28 mouse cellular contexts compared by ENCODE assay signal in genomic region chr17:66435982-66436381, GRCm38 (mm10). TPM values are rescaled to one million over a fixed set of nuclear protein-coding genes. Genes with fewer than 3 reads are reported as not detected.
DNase-seq lines count a peak whose midpoint lies in the region; ATAC-seq and TF ChIP-seq lines count a peak whose summit lies in the region.
"Had no signal": no experiment of that assay in that cellular context is flagged by ENCODE, and none has a peak within 500 bp of the region (broad histone marks: within the 10 kb centered on the region; RNA-seq: fewer than 3 reads in every experiment).

No protein-coding gene starts in this region.

- H3K4me3 ChIP-seq in forebrain, embryonic 13.5 days = no peak overlapping the region
- no peak overlapping the region for H3K4me3 ChIP-seq in forebrain, embryonic 11.5 days (ENCODE audit: low read depth, low read length)
- H3K4me3 ChIP-seq in left cerebral cortex, adult 2 months = no peak overlapping the region
- H3K4me3 ChIP-seq: embryonic facial prominence, embryonic 12.5 days; heart, adult 2 months; heart, embryonic 12.5 days; limb, embryonic 13.5 days; lung, embryonic 15.5 days; neural tube, embryonic 13.5 days had no signal

- no peaks in the 10 kb centered on the region for H3K9me3 ChIP-seq in forebrain, embryonic 13.5 days (replicated peaks)
- H3K9me3 ChIP-seq in forebrain, embryonic 11.5 days (ENCODE audit: control insufficient read depth, low read length) = no peaks in the 10 kb centered on the region
- H3K9me3 ChIP-seq: embryonic facial prominence, embryonic 12.5 days; heart, embryonic 12.5 days; limb, embryonic 13.5 days; lung, embryonic 15.5 days; neural tube, embryonic 13.5 days had no signal

- H3K27ac ChIP-seq in forebrain, embryonic 13.5 days = peak overlapping the region; percentile 51
- no peak overlapping the region for H3K27ac ChIP-seq in forebrain, embryonic 11.5 days (ENCODE audit: low read depth, low read length)
- peak overlapping the region; percentile 50 for H3K27ac ChIP-seq in left cerebral cortex, adult 2 months
- H3K27ac ChIP-seq: embryonic facial prominence, embryonic 12.5 days; heart, adult 2 months; limb, embryonic 13.5 days; lung, embryonic 15.5 days; neural tube, embryonic 13.5 days; stomach, postnatal 0 days had no signal

- intact Hi-C loops in left cerebral cortex, adult 2 months (cut with DNase I) = no loop called here

- no peaks in the 10 kb centered on the region for H3K27me3 ChIP-seq in forebrain, embryonic 13.5 days
- H3K27me3 ChIP-seq in forebrain, embryonic 11.5 days (ENCODE audit: control insufficient read depth, insufficient read depth, low read length) = no peaks in the 10 kb centered on the region
- H3K27me3 ChIP-seq: embryonic facial prominence, embryonic 12.5 days; heart, embryonic 12.5 days; limb, embryonic 13.5 days; lung, embryonic 15.5 days; neural tube, embryonic 13.5 days had no signal

- TF ChIP-seq CTCF in left cerebral cortex, adult 2 months (IDR thresholded peaks at IDR 0.05) = no peak
- TF ChIP-seq CTCF in brain, embryonic 14.5 days (IDR thresholded peaks at IDR 0.05; ENCODE audit: borderline replicate concordance, extremely low read depth, insufficient read depth, insufficient read length) = no peak

- WGBS in forebrain, embryonic 13.5 days = 70% methylated on average over 15 of the region's 15 CpGs
- 87% methylated on average over 15 of the region's 15 CpGs for WGBS in forebrain, embryonic 11.5 days

- ATAC-seq in forebrain, embryonic 13.5 days = no peak
- ATAC-seq in forebrain, embryonic 11.5 days (replicated peaks; ENCODE audit: low FRiP score) = no peak
- ATAC-seq: activated CD4-positive, CD25-positive, alpha-beta regulatory T cell, adult 4 months; intestine, postnatal 0 days had no signal

- no peak overlapping the region for H3K9ac ChIP-seq in forebrain, embryonic 13.5 days
- no peak overlapping the region for H3K9ac ChIP-seq in forebrain, embryonic 11.5 days (ENCODE audit: low read length)
- H3K9ac ChIP-seq: embryonic facial prominence, embryonic 12.5 days; heart, embryonic 12.5 days; limb, embryonic 13.5 days; lung, embryonic 15.5 days; neural tube, embryonic 13.5 days had no signal

- no peak for TF ChIP-seq POLR2A in brain, embryonic 14.5 days (IDR thresholded peaks at IDR 0.05; ENCODE audit: borderline replicate concordance, extremely low read depth, insufficient read depth, insufficient read length, poor library complexity, severe bottlenecking)

- H3K36me3 ChIP-seq in forebrain, embryonic 13.5 days (ENCODE audit: poor library complexity, severe bottlenecking) = peaks cover 30% of the 10 kb centered on the region
- H3K36me3 ChIP-seq in forebrain, embryonic 11.5 days (ENCODE audit: control insufficient read depth, insufficient read depth, low read length) = no peaks in the 10 kb centered on the region; the same call in 1 of the 2 replicates

- H3K4me2 ChIP-seq in forebrain, embryonic 13.5 days = no peak overlapping the region
- no peak overlapping the region for H3K4me2 ChIP-seq in forebrain, embryonic 11.5 days (ENCODE audit: low read depth, low read length, severe bottlenecking)
- H3K4me2 ChIP-seq: embryonic facial prominence, embryonic 12.5 days; heart, embryonic 12.5 days; limb, embryonic 13.5 days; liver, embryonic 11.5 days; lung, embryonic 15.5 days; neural tube, embryonic 13.5 days had no signal

- peaks cover 55% of the 10 kb centered on the region for H3K4me1 ChIP-seq in forebrain, embryonic 13.5 days
- H3K4me1 ChIP-seq in forebrain, embryonic 11.5 days (replicated peaks; ENCODE audit: control insufficient read depth, insufficient read depth, low read length) = peaks cover 13% of the 10 kb centered on the region
- H3K4me1 ChIP-seq: lung, embryonic 15.5 days had no signal

- DNase-seq in forebrain, embryonic 11.5 days (ENCODE audit: low spot score) = no peak
- no peak for DNase-seq in left cerebral cortex, adult 2 months (ENCODE audit: extremely low spot score in 1 of 2, low spot score in 2 of 2)
- DNase-seq in left cerebral cortex, adult 9 months (ENCODE audit: low spot score in 2 of 2) = no peak
- DNase-seq in brain, adult 2 months (ENCODE audit: low read depth, low spot score) = peak; percentile 25
- peak; percentile 60 for DNase-seq in brain, embryonic 14.5 days (ENCODE audit: low read depth)
- DNase-seq in layer of hippocampus, adult 18-20 months (ENCODE audit: low spot score in 2 of 2) = no peak
- DNase-seq: adrenal gland, adult 2 months; adrenal gland, postnatal 36 days; B cell, adult 2 months; embryo, embryonic 11 days; heart, adult 2 months; heart, postnatal 4 days; kidney, adult 9 months; kidney, postnatal 14 days; right cerebral cortex, postnatal 4 days; thymus, adult 18-20 months; thymus, postnatal 25 days had no signal

RNA-seq across cellular contexts. Expression of gene Mtcl1, which starts 13.6 kb away (rescaled TPM):
- 33.0 and 33.9 TPM in 2 replicates for polyA plus RNA-seq in forebrain, embryonic 13.5 days (2015; fragmentation: Nextera tagmentation; extraction: Ambion mirVana)
- 40.0 and 47.3 TPM in 2 replicates for polyA plus RNA-seq in forebrain, embryonic 11.5 days (2014; fragmentation: Nextera tagmentation; extraction: Ambion mirVana)
- 100 to 1,000 TPM; 103 to 122 TPM for total RNA-seq in left cerebral cortex, adult 2 months (2021)
- 18.8 and 34.8 TPM in 2 replicates for polyA plus RNA-seq in brain, embryonic 14.5 days (2012; rRNA removed)
- total RNA-seq in layer of hippocampus, adult 18-20 months (2021) = 10 to 100 TPM; 42.8 to 53.0 TPM
- total RNA-seq: megakaryocyte progenitor cell, adult 5-6 weeks had no signal
- polyA plus RNA-seq: activated CD4-positive, CD25-positive, alpha-beta regulatory T cell, adult 4 months had no signal

Comparison
In these comparisons a context has a peak if more than half of its experiments do, and no peak if none do; other contexts are left out.
1. DNase-seq: peak in brain, adult 2 months (single experiment) and brain, embryonic 14.5 days (single experiment); none in forebrain, embryonic 11.5 days (single experiment), left cerebral cortex, adult 2 months (0 of 2), left cerebral cortex, adult 9 months (0 of 2) and layer of hippocampus, adult 18-20 months (0 of 2).